Mouse (Mus musculus): Measurements from ENCODE around the gene Stmn1.

Stmn1 gene

GRCm38 (mm10) chr4:134458856-134459255 is 9.3 kb upstream of the Stmn1 start:
- DNase-seq (ENCODE audit: low spot score in 2 of 2): no peak

- DNase-seq (ENCODE audit: low spot score in 2 of 2): peak; percentile 80 to 83
Observed at GRCm38 (mm10) chr4:134460277-134460676, 7.8 kb upstream of the Stmn1 start.

- no peak for DNase-seq (ENCODE audit: low spot score in 2 of 2)
Observed at GRCm38 (mm10) chr4:134461252-134461651, 6.9 kb upstream of the Stmn1 start.

- no peak for DNase-seq (ENCODE audit: low spot score in 2 of 2)
Observed at GRCm38 (mm10) chr4:134465789-134466188, 2.3 kb upstream of the Stmn1 start.

GRCm38 (mm10) chr4:134466381-134467262 is 1.5 kb upstream of the Stmn1 start:
- DNase-seq (ENCODE audit: low spot score in 2 of 2): no peak

- DNase-seq (ENCODE audit: low spot score in 2 of 2): peak; percentile 12 to 32
Observed at GRCm38 (mm10) chr4:134467435-134468214, 495 bp upstream of the Stmn1 start.

GRCm38 (mm10) chr4:134468578-134469266 is 602 bp downstream of the Stmn1 start:
- DNase-seq (ENCODE audit: low spot score in 2 of 2): peak; percentile 97

GRCm38 (mm10) chr4:134469341-134469796 is 1.2 kb downstream of the Stmn1 start:
- no peak for DNase-seq (ENCODE audit: low spot score in 2 of 2)

- DNase-seq (ENCODE audit: low spot score in 2 of 2): no peak
Observed at GRCm38 (mm10) chr4:134469985-134470384, 1.9 kb downstream of the Stmn1 start.

- DNase-seq (ENCODE audit: low spot score in 2 of 2): no peak
Observed at GRCm38 (mm10) chr4:134471469-134471868, 3.3 kb downstream of the Stmn1 start.

- no peak for DNase-seq (ENCODE audit: low spot score in 2 of 2)
Observed at GRCm38 (mm10) chr4:134473764-134474163, 5.6 kb downstream of the Stmn1 start.

GRCm38 (mm10) chr4:134474240-134474639 is 6.1 kb downstream of the Stmn1 start:
- DNase-seq (ENCODE audit: low spot score in 2 of 2): no peak

GRCm38 (mm10) chr4:134476899-134477298 is 8.8 kb downstream of the Stmn1 start:
- DNase-seq (ENCODE audit: low spot score in 2 of 2): no peak

- peak; percentile 84 to 87 for DNase-seq (ENCODE audit: low spot score in 2 of 2)
Observed at GRCm38 (mm10) chr4:134478031-134478430, 9.9 kb downstream of the Stmn1 start.

GRCm38 (mm10) chr4:134479839-134480238 is 11.7 kb downstream of the Stmn1 start:
- no peak for DNase-seq (ENCODE audit: low spot score in 2 of 2)

- DNase-seq (ENCODE audit: low spot score in 2 of 2): peak; percentile 66 to 69
Observed at GRCm38 (mm10) chr4:134480864-134481263, 12.7 kb downstream of the Stmn1 start.

- no peak for DNase-seq (ENCODE audit: low spot score in 2 of 2)
Observed at GRCm38 (mm10) chr4:134481270-134481669, 13.2 kb downstream of the Stmn1 start.

- DNase-seq (ENCODE audit: low spot score in 2 of 2): no peak
Observed at GRCm38 (mm10) chr4:134482442-134482841, 14.3 kb downstream of the Stmn1 start.

- no peak for DNase-seq (ENCODE audit: low spot score in 2 of 2)
Observed at GRCm38 (mm10) chr4:134483078-134483688, 15.1 kb downstream of the Stmn1 start.

- DNase-seq (ENCODE audit: low spot score in 2 of 2): no peak
Observed at GRCm38 (mm10) chr4:134483696-134484095, 15.6 kb downstream of the Stmn1 start.

GRCm38 (mm10) chr4:134484231-134484630 is 16.1 kb downstream of the Stmn1 start:
- no peak for DNase-seq (ENCODE audit: low spot score in 2 of 2)

Measured in spleen, postnatal 36 days (tissue).